Mouse (Mus musculus) ES-Bruce4 (cell line): Measurements from ENCODE around the gene Lmo7.

Experiments used
- CTCF ChIP-seq: IDR thresholded peaks from one replicate; pipeline ENCODE4 v1.8.1; 2011; ENCODE audit warnings: low read depth, low read length
- EP300 ChIP-seq: IDR thresholded peaks from 2 replicates; pipeline ENCODE4 v1.6.1; 2011; ENCODE audit warnings: low read depth, low read length; ENCODE audit not compliant: insufficient read depth

DNA sequence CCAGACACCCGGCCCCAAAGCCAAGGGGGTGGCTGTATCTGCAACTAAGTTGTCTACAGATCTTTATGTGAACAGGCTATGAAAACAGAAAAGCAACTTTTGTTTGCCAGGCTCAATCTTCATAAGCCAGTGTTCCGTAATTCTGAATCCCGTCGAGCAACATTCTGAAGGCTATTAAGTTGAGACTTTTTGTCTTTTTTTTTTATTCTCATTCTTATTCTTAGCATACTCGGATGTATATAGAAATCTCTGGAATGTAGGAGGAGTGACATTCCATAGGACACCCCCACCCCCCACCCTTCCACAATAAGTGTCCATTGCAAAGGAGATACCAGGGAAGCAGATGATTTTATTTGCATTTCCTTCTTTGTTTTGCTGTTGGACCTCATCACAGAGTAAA lies 76.3 kb downstream of the Lmo7 start:
- TF ChIP-seq EP300: no peak
- no peak for TF ChIP-seq CTCF
